Mouse (Mus musculus) brown adipose tissue, adult 24 weeks (tissue): ENCODE results near the gene Tal1. TPM values are rescaled to one million over a fixed set of nuclear protein-coding genes. Genes with fewer than 3 reads are reported as not detected.

Experiments
- H3K27ac ChIP-seq: fragments of 200-500 bp; replicated peaks from 2 replicates; pipeline ENCODE4 v1.5.1; 2012; ENCODE audit warnings: low read depth, mild to moderate bottlenecking, low read length
- H3K4me1 ChIP-seq: fragments of 200-500 bp; 2 replicates; pipeline ENCODE4 v1.6.1; 2012; ENCODE audit warnings: low read length, mixed read lengths; ENCODE audit not compliant: control insufficient read depth, insufficient read depth, insufficient read length
- H3K4me3 ChIP-seq: fragments of 200-500 bp; 2 replicates; pipeline ENCODE4 v1.5.1; 2012; ENCODE audit warnings: low read depth, mild to moderate bottlenecking, low read length, moderate library complexity; ENCODE audit not compliant: insufficient read depth
- polyA plus RNA-seq: library from polyadenylated mRNA; stranded (reverse); fragments of >200 nt; gene quantifications from 2 replicates; pipeline ENCODE4 v1.2.4, GENCODE M21; 2012; ENCODE audit not compliant: missing spikeins, insufficient read depth, insufficient read length

The Tal1 gene
- 0.71 and 1.1 TPM in 2 replicates for polyA plus RNA-seq

DNA sequence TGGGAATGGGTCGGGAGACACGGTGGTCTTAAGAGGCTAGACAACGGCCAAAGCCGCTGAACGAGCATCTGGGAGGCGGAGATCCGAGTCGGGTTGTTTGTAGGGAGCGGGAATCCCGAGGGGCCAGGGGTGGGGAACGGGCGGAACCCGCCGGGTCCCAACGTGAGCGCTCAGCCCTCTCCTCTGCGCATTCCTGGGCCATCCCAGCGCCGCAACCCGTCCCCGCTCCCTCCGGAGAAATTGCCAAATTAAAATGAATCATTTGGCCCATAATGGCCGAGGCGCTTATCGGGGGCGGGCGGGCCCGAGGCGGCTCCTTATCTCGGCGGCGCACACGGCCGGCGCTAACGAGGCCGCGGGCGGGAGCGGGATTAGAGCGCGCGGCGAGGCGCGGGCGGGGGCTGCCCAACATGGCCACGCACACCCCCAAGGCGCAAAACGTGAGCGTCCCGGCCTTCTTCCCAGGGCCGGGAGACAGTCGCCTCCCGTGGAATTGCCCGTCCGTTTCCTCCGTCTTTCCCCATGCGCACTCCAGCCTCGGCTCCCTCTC lies at the start of gene Tal1:
TSS of gene Tal1 (plus strand) at position 56 of the 550 bp plus-strand sequence.
- Histone ChIP-seq H3K4me3 (peak within 1 kb of the TSS; percentile 73), H3K27ac (peak within 1 kb of the TSS; percentile 98), H3K4me1 (0 out of 2 replicates have a peak, but pooled peaks cover 2% of the 10 kb centered on the region)

DNA sequence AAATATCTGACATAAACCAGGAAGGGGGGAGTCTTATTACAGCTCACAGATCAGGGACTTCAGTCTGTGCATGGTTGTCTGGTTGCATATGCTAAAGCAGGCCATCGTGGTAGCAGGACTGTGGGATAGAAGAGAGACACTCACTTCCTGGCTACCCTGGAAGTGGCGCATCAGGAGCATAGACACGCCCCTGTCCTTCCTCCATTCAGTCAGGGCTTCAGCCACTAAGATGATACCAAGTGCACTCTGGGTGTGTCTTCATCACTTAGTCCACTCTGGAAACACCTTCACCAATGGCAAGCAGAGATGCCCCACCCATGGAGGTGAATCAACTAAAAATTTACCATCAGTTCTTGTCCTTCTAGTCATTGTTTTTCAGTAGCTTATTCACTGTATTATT lies 42.0 kb upstream of the Tal1 start:
- no peaks in the 10 kb centered on the region for H3K4me1 ChIP-seq
- H3K4me3 ChIP-seq, result no peak overlapping the region
- no peak overlapping the region for H3K27ac ChIP-seq

DNA sequence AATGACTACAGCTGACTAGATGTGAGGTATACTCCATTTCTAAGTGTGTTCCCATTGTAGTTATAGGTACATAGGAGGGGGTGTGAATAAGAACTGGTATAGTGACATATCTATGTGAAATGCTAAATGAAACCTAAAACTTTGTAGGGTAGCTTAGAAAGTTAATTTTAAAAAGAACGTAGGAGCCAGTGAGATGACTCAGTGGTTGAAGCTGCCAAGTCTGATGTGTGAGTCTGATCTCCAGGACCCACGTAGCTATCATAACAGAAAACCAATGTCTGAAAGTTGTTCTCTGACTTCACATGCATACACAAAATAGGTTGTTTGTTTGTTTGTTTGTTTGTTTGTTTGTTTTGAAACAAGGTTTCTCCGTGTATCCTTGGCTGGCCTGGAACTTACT lies 36.2 kb upstream of the Tal1 start:
- Histone ChIP-seq H3K27ac (no peak overlapping the region), H3K4me3 (no peak overlapping the region), H3K4me1 (no peaks in the 10 kb centered on the region)

DNA sequence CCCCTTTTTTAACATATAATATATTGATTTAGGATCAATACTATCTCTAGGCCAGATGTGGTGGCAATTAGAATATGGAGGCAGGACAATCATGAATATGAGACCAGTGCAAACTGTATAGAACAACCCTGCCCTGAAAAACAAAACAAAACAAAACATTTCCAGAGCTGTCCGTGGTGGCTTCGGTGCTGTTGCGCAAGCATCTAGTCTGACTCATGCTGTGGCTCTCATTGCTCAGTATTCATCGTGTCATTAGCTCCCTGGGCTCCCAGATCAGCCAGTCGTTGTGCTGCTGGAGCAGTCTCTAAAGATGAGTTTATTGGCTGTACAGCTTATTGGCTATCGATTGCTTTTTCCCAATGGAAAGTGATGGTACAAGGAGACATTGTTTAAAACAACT lies 21.2 kb upstream of the Tal1 start:
- H3K4me3 ChIP-seq, result no peak overlapping the region
- no peak overlapping the region for H3K27ac ChIP-seq
- no peaks in the 10 kb centered on the region for H3K4me1 ChIP-seq

DNA sequence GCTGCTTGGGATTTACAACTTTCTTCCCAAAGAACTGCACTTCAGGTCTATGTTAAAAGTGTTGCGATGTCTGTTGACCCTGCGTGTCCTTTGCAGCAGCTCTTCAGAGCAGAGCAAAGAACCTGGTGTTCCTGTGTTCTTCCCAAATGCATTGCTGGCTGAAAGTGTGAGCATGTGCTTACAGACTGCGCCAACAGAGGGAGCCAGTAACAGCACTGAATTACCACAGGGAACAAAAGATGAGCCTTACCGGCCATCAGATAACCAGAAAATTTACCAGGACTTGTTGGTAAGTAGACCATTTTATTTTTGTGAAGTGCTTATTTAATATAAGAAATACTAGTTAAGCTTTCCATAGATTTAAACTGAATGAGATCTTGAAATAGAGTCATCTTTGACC lies 18.0 kb upstream of the Tal1 start:
- Histone ChIP-seq H3K27ac (no peak overlapping the region), H3K4me3 (no peak overlapping the region), H3K4me1 (no peaks in the 10 kb centered on the region)

DNA sequence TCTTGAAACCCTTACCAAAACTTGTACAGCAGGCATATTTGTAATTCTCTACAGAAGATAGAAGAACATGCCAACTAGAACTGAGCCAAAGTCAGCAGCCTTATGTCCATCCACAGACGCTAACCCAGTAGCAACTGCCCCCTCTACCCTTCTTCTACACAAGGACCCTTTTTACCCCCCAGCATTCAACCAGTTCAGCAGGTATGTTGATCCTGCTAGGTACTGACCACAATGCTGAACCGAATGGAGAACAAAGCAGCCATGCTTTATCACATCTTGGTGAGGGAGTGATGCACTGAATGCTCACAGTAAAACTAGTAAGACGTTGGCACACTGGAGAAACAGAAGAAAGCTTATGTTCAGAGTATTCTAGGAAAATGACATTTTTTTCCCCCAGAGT lies 10.6 kb upstream of the Tal1 start:
- H3K27ac ChIP-seq, result no peak overlapping the region
- no peaks in the 10 kb centered on the region for H3K4me1 ChIP-seq
- H3K4me3 ChIP-seq, result no peak overlapping the region

DNA sequence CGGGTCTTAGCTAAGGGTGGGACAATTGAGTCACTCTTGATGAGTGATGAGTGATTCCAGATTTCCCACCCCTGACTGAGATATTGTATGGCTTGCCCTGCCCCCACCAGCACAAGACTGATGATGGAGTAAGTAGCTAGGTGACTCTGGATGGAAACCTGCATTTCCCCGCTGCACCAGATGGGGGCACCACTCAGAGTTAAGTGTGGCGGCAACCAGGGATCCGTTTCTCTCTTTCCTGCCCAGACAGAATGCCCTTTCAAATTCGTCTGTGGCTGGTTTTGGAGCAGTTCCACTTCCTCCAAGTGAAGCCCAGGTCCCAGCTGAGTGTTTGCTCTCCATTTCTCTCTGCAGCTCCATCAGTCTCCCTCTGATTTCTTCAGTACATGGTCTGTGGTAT lies 8.5 kb upstream of the Tal1 start:
- H3K4me1 ChIP-seq, result 0 out of 2 replicates have a peak, but pooled peaks cover 2% of the 10 kb centered on the region
- H3K4me3 ChIP-seq, result no peak overlapping the region
- no peak overlapping the region for H3K27ac ChIP-seq

DNA sequence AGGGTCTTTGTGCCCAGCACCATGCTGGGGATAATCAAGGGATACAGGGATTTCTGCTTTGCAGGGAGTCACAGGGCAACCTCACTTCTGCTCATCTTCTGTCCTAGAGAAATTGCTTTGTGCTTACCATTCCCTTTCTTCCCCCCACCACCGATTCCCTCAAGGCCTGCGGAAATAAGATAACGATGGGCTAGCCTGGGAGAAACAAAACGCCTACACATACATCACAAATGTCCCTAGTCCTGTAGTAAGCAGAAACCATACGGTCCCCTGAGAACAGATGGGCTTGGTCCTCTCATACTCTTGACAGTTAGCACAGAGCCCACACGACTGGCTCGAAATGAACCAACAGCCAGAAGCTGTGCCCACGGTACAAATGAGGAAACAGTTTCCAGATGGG lies 8.0 kb upstream of the Tal1 start:
- Histone ChIP-seq H3K4me1 (0 out of 2 replicates have a peak, but pooled peaks cover 2% of the 10 kb centered on the region), H3K27ac (no peak overlapping the region), H3K4me3 (no peak overlapping the region)

DNA sequence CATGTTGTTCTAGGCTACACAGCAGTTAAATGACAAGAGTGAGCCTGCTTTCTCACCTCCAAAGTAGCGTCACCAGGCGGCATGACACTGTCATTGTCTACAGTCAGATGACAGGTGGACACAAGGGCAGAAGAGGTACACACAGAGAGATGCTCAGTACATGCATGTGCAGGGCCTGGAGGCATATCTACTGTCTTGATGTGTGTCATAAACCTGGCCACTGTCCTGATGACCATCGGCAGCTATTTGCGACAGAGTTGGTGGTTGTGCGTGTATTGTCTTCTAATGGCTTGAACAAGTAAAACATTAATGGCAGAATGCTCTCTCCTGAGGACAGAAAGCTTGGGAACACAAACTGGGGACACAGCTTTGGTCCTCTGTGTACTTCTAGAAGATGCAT lies 5.0 kb upstream of the Tal1 start:
- Histone ChIP-seq H3K4me1 (0 out of 2 replicates have a peak, but pooled peaks cover 2% of the 10 kb centered on the region), H3K27ac (no peak overlapping the region), H3K4me3 (no peak overlapping the region)

DNA sequence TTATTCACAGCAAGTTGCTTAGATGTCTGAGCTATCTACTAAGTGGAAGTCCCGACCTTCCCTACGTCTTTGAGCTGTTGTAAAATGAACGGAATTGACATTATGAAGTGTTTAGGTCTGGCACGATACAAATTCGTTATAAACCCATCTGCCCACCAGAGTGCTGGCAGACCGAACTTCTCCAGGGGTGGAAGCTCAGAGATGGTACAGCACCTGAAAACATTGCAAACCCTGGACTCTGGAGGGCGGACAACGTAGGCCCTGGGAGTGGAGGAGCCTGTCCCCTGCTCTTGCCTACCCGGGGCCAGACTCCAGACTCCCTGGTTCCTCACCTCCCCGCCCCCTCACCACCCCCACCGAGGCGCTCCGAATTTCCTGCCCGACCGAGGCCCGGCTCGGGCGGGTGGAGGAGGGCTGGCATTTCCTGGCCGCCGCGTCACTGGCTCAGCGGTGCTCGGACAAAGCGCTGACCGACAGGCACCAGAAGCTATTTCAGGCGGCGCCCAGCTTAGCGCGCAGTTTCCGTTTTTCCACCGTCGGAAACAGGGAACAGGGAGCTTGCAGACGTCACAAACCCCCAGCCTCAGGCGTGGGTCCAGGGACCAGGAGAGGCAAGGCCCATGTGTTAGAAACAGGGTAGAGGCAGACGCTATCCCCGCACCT lies 3.8 kb upstream of the Tal1 start:
- H3K4me3 ChIP-seq, result peak overlapping the region; percentile 43
- peak overlapping the region; percentile 98 for H3K27ac ChIP-seq
- H3K4me1 ChIP-seq, result 0 out of 2 replicates have a peak, but pooled peaks cover 2% of the 10 kb centered on the region

DNA sequence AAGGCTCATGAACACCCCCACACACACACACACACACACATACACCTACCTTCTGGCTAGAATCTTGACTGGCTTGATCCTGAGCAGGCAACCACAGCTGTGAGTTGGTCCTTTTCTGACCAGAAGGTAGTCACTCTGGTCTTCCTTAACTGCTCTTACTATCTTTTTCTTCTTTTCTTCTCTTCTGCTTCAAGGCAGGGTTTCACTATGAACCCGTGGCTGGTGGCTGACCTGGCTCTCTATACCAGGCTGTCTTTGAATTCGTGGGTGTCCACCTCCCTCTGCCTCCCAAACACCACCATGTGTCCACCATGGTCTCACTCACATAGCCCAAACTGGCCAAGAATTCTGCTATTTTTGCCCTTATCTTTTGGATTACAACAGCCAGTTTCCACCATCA lies 1.2 kb upstream of the Tal1 start:
- Histone ChIP-seq H3K27ac (no peak overlapping the region; the same call in 1 of the 2 replicates), H3K4me3 (no peak overlapping the region), H3K4me1 (0 out of 2 replicates have a peak, but pooled peaks cover 2% of the 10 kb centered on the region)

DNA sequence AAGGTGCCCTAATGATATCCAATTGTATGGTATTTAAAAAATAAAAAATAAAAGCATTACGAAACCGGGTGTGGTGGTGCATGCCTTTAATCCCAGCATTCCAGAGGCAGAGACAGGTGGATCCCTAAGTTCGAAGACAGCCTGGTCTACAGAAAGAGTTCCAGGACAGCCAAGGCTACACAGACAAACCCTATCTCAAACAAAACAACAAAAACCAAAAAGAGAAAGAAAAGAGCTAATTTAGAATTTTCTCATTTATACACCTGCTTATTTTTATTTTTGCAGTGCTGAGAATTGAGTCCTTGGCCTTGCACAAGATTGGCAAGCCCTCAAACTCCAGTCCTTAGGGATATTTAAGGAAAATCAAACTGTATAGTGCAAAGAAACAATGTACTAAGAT lies 535 bp upstream of the Tal1 start:
- 0 out of 2 replicates have a peak, but pooled peaks cover 2% of the 10 kb centered on the region for H3K4me1 ChIP-seq
- no peak overlapping the region for H3K4me3 ChIP-seq
- H3K27ac ChIP-seq, result peak overlapping the region; percentile 98

DNA sequence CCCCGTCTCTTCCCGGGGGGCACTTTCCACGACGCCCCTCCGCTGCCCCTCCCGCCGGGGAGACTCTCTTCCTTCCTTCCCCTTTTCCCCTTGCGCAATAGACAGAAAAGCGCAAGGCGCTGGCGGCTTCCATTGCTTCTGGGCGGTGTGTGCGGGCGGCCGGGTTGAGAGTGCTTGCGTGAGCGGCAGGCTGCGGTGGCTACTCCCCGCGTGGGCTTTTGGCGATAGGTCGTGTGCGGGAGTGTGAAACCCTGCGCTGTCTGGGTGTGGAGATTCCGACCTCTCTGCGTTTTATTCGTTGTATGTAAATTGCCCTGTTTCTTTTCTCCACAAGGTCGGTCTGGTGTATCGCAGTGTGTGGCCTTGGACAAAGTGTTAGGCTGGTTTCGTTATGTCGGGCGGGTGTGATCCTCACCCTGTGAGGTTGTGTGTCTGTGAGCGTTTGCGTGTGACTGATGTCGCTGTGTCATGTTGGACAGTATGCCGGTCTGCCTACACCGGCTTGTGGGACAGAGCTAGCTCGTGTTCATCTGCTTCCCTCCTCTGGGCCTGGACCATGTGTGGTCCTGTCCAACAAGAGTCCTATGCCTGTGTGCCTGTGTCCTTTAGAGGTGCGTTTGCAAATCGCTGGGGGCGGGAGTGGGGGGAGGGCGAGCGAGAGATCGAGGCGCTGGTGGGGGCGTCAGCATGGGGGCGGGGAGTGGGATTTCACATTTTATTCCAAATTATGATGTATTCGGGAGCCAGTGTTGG lies 871 bp downstream of the Tal1 start:
- Histone ChIP-seq H3K27ac (peak overlapping the region; percentile 98), H3K4me1 (0 out of 2 replicates have a peak, but pooled peaks cover 2% of the 10 kb centered on the region)

DNA sequence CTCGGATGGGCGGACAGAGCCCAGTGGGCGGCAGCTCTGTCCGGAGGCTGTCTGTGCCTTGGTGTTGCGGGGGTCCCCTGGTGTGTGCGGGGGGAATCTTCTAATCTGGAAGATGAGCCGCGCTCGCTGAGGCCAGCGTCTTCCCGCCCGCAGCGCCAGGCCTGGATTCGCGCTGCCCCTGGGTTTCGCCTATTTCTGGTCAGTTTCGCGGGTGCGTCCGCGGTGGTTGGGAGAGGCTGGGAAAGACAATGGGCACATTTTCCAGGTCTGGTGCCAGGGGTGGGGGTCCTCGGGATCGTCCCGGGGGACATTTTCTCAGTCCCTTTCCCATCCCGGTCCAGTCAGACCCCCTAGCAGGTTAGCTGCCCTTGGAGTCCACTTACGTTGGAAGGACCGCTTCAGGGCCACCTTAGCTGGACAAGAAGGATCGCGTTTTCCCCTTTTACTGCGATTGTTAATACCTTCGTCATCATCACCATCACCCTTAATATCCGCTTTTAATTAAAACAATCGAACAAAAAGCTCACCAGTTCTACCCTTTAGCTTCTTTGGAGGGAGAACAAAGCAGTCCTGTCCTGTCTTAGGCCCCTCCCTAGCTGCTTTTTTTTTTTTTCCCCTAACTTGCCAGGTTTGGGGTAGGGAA lies 1.6 kb downstream of the Tal1 start:
- Histone ChIP-seq H3K4me3 (peak overlapping the region; percentile 73), H3K4me1 (no peaks in the 10 kb centered on the region), H3K27ac (peak overlapping the region; percentile 98)

More for the DNA sequence above, 871 bp downstream of the Tal1 start:
- peak overlapping the region; percentile 73 for H3K4me3 ChIP-seq

DNA sequence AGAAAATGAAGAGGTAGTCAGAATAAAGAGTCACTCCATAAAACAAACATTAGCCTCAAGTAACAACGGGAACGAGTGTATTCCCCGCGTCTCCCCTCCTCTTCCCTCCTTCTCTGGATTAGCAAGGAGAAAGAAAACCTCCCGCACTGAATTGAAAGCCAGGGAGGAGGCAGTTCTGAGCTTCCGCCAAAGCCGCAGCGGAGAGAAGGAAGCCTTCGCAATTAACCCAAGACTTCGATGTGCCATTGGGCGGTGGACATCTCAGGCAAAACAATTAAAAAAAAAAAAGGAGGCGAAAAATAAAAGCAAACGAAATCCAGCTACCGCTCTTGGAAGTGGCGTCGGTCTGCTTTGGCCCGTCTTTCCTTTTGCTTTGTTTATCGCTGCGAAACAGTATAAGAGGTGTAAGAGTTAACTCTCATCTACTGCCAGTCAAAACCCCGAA lies 2.1 kb downstream of the Tal1 start:
- peak overlapping the region; percentile 73 for H3K4me3 ChIP-seq
- no peaks in the 10 kb centered on the region for H3K4me1 ChIP-seq
- peak overlapping the region; percentile 98 for H3K27ac ChIP-seq
